Comparison of ENCODE assay signal across 11 mouse cellular contexts in genomic region chr16:93903027-93903426, GRCm38 (mm10). TPM values are rescaled to one million over a fixed set of nuclear protein-coding genes. Genes with fewer than 3 reads are reported as not detected.
DNase-seq lines count a peak whose midpoint lies in the region; ATAC-seq and TF ChIP-seq lines count a peak whose summit lies in the region.
"Had no signal": no experiment of that assay in that cellular context is flagged by ENCODE, and none has a peak within 500 bp of the region (broad histone marks: within the 10 kb centered on the region; RNA-seq: fewer than 3 reads in every experiment).

No protein-coding gene starts in this region.

- DNase-seq in liver, adult 2 months (ENCODE audit: extremely low read depth, low read depth, low spot score), result no peak
- DNase-seq in liver, result no peak
- peak; percentile 23 for DNase-seq in CD4-positive helper T cell, adult 2 months (ENCODE audit: low read depth, low spot score)
- DNase-seq in ES-CJ7 (ENCODE audit: low read depth, low spot score), result peak; percentile 78
- peak; percentile 44 to 62 for DNase-seq in kidney, postnatal 4 days
- no peak for DNase-seq in frontal cortex, postnatal 36 days (ENCODE audit: low spot score in 2 of 2)
- DNase-seq: cerebellum, adult 9-10 months had no signal

- no peak for ATAC-seq in heart, embryonic 12.5 days (ENCODE audit: insufficient number of reproducible peaks, low FRiP score)

- H3K36me3 ChIP-seq in liver, adult 2 months (ENCODE audit: control insufficient read depth, insufficient read depth, low read length), result no peaks in the 10 kb centered on the region
- peaks cover 67% of the 10 kb centered on the region for H3K36me3 ChIP-seq in heart, embryonic 12.5 days
- H3K36me3 ChIP-seq: neural tube, embryonic 15.5 days had no signal

- WGBS in liver, adult 2 months, result 89% methylated on average over 6 of the region's 6 CpGs
- 79% methylated on average over 6 of the region's 6 CpGs for WGBS in heart, embryonic 12.5 days

- H3K27ac ChIP-seq in liver, adult 2 months (replicated peaks; ENCODE audit: insufficient read depth, low read depth, low read length), result no peak overlapping the region
- H3K27ac ChIP-seq in heart, embryonic 12.5 days (ENCODE audit: poor library complexity, severe bottlenecking), result no peak overlapping the region
- H3K27ac ChIP-seq: hindbrain, embryonic 10.5 days; macrophage; neural tube, embryonic 15.5 days had no signal

- H3K4me1 ChIP-seq in liver, adult 2 months (ENCODE audit: control insufficient read depth, insufficient read depth, low read length), result no peaks in the 10 kb centered on the region
- no peaks in the 10 kb centered on the region for H3K4me1 ChIP-seq in heart, embryonic 12.5 days (replicated peaks)
- H3K4me1 ChIP-seq: hindbrain, embryonic 10.5 days; neural tube, embryonic 15.5 days had no signal

- no peak overlapping the region for H3K4me2 ChIP-seq in heart, embryonic 12.5 days
- H3K4me2 ChIP-seq: neural tube, embryonic 15.5 days had no signal

- TF ChIP-seq CTCF in liver, adult 2 months (IDR thresholded peaks at IDR 0.05; ENCODE audit: low read depth, low read length), result peak; percentile 28; the same call in 1 of the 2 replicates

- H3K27me3 ChIP-seq in liver, adult 2 months (ENCODE audit: control insufficient read depth, insufficient read depth, low read length), result no peaks in the 10 kb centered on the region
- H3K27me3 ChIP-seq in heart, embryonic 12.5 days (replicated peaks), result no peaks in the 10 kb centered on the region
- H3K27me3 ChIP-seq: neural tube, embryonic 15.5 days had no signal

- H3K4me3 ChIP-seq in liver, adult 2 months (ENCODE audit: insufficient read depth, low read depth, low read length), result no peak overlapping the region
- no peak overlapping the region for H3K4me3 ChIP-seq in heart, embryonic 12.5 days
- H3K4me3 ChIP-seq: hindbrain, embryonic 10.5 days; neural tube, embryonic 15.5 days had no signal

- no peaks in the 10 kb centered on the region for H3K79me2 ChIP-seq in liver, adult 2 months (ENCODE audit: control insufficient read depth, insufficient read depth, low read length)

- no peak overlapping the region for H3K9ac ChIP-seq in liver, adult 2 months (ENCODE audit: low read depth, low read length)
- H3K9ac ChIP-seq in heart, embryonic 12.5 days, result no peak overlapping the region
- H3K9ac ChIP-seq: neural tube, embryonic 15.5 days had no signal

- TF ChIP-seq POLR2A in liver, adult 2 months (IDR thresholded peaks at IDR 0.05; ENCODE audit: extremely low read depth, insufficient read depth, low read length), result no peak

- no peaks in the 10 kb centered on the region for H3K9me3 ChIP-seq in heart, embryonic 12.5 days (replicated peaks)
- H3K9me3 ChIP-seq: hindbrain, embryonic 10.5 days; neural tube, embryonic 15.5 days had no signal

RNA-seq across cellular contexts. Expression of gene Chaf1b, which starts 19.3 kb away (rescaled TPM):
- total RNA-seq in liver, adult 2 months (2014; rRNA removed), result 1.6 and 3.0 TPM in 2 replicates
- polyA plus RNA-seq in liver, adult 2 months (2012; rRNA removed), result 0.81 and 1.1 TPM in 2 replicates
- 49.0 and 56.3 TPM in 2 replicates for polyA plus RNA-seq in heart, embryonic 12.5 days (2016; fragmentation: Nextera tagmentation; extraction: Ambion mirVana)

Comparison
In these comparisons a context has a peak if more than half of its experiments do, and no peak if none do; other contexts are left out.
1. DNase-seq: peak in CD4-positive helper T cell, adult 2 months (single experiment), ES-CJ7 (single experiment) and kidney, postnatal 4 days (2 of 2); none in liver, adult 2 months (single experiment), liver (single experiment) and frontal cortex, postnatal 36 days (0 of 2).
2. RNA of gene Chaf1b, which starts 19.3 kb away (polyA plus RNA-seq): 49.0 to 56.3 TPM in heart, embryonic 12.5 days; 0.81 to 1.1 TPM in liver, adult 2 months; every median in the first group is over 10 times any median in the second.